Mouse (Mus musculus): ENCODE measurements around the gene Cfap126.

Gene Cfap126

DNA sequence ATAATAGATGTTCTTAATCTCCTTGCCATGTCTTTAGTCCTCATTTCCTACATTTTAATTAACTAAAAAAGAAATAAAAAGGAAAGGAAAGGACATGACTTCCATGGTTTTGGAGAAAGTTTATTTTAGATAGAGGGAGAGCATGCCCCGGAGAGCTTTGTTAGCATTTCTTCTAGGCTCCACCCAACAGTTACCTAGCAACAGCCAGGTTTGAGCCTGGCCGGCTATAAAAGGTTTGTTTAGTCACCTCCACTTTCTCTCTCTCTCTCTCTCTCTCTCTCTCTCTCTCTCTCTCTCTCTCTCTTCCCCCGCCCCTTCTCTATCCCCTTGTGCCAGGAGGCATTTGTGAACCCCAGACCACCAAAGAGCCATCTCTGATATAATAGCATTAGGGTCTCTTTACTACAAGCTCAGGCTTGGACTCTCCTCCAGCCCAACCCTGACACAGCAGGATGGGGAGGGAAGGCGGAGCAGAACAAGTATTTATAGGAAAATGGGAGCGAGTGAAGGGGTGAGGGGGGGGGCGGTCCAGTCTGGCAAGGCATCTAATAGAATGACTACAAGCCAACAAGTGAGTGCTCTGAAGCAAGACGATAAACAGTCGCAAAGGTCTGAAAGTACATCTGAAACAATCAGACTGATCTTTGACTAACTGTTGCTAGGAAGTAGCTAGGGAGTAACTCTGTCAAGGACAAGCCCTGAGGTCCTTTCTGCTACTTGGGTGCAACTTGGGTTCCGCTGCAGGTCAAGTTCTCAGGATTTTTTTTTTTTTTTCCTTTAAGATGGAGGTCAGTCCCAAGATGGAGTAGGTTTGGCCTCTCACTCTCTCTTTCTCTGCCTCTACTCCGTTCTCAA lies 17.4 kb upstream of the Cfap126 start:
- DNase-seq: no peak

DNA sequence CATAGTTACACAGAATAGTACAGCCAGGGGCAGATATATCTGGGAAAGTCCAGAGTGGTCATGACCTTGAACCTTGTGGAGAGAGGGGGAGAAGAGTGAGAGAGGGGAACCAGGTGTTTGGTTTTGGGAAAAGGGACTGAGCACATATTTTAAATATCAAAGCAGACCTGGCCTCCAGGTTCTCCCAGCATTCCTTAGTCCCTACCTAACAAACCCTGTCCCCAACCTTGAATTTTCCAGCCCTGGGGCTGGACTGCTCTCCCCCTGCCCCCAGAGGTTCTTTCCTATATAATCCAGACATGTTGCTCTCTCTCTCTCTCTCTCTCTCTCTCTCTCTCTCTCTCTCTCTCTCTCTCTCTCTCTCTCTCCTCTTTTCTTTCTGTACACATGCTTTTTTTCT lies 16.6 kb upstream of the Cfap126 start:
- DNase-seq: no peak

DNA sequence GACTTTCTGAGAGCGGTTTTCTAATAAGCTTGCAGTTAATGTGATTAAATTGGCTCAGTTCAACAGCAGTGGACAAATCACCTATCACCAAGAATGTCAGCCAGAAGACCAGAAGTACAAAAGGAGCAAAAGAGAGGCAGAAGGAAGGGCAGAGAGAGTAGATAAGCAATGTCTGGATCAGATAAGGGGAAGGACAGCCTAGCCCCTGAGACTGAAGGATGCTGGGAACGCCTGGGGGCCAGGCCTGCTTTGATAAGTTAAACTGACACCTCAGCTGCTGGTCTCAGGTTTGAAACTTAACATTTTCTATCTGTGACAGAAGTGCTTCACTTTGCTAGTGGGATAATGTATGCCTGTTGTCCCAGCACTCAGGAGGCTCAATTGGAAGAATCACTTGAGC lies 16.1 kb upstream of the Cfap126 start:
- DNase-seq: no peak

DNA sequence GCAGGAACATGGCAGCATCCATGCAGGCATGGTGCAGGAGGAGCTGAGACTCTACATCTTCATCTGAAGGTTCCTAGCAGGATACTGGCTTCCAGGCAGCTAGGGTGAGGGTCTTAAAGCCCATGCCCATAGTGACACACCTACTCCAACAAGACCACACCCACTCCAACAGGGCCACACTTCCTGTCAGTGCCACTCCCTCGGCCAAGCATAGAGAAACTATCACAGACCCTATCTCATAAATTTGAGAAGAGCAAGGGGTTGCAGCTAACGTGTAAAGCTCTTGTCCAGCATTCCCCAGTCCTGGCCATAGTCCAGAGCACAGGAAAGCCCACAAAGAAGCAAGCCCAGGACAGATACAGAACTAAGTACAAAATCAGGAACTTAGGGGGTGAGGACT lies 12.7 kb upstream of the Cfap126 start:
- no peak for DNase-seq

DNA sequence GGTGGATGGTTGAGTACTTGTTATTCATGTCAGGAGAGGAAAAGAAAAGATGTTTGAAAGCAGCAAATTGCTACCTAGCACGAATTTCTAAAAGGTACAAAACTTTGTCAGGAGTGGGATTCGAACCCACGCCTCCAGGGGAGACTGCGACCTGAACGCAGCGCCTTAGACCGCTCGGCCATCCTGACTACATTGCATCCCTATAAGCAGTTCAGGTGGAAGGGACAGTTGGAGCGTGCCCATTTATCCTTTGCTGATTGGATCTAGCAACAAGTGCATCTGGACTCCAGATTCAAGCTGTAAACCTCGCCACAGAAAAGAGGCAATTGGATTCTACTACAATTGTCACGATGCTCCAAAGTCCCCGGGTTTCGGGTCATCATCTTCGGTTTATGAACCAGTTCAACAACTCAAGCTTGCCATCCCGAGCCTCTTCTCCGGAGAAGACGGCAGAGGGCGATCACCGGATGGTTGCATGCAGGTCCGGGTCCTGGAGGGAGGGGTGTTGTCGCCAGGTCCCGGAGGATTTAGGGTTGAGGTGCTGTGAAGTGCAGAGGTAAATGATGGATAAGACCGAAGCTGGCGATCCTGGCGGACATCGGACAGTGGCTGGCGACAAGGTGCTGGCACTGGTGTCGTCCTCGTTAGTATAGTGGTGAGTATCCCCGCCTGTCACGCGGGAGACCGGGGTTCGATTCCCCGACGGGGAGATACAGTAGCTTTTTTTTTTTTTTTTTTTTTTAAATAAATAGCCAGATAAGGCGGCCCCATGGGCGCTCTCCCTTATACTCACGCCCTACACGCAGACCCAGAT lies 11.8 kb upstream of the Cfap126 start:
- peak; percentile 83 to 87 for DNase-seq

DNA sequence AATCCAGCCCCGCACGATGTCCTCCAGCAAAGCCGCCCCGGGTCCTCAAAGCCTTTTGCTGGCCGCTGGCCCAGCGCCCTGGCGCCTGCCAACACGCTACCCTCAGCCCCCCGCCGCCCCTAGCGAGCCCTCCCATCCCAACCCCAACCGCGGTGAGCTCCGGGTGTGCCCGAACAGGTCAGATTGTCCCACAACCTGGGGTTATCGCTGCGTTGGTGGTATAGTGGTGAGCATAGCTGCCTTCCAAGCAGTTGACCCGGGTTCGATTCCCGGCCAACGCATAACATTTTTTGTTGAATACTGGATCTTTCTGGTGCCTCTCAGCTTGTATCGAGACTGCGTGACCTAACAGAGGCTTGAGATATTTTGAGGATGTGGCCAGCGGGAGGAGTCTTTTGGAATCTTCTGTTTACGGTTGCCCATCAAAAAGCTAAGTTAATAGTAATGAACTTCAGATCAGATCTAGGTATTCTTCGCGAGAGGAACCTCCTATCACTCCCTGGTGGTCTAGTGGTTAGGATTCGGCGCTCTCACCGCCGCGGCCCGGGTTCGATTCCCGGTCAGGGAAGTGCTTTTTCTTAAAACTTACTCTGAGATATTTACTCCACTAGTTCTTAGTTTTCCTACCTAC lies 11.1 kb upstream of the Cfap126 start:
- DNase-seq: peak; percentile 82 to 89

DNA sequence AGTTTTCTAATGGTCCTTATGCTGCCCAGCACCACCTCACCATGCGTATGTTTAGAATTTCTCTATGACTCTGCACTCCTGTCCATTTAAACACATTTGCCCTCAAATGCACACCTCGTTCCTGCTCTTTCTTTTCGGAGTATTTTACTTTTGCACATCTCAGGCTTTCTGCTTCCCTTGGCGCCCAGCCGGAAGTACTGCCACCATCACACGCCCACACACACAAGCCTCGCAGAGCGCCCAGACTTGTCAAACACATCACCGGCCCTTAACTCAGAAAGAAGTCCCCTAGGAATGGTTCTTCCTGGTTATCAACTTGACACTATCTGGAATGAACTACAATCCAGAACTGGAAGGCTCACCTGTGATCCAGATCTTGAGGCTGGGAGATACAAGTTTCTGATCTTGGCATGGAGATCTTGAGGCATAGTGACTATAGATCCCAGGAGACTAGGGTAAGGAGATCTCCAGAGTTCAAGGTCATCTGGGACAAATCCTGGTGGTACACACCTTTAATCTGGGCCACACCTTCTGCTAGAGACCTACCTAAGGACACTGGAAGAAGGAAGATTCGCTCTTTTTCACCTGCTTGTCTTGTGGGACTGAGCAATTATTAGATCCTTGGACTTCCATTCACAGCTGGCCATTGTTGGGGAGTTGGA lies 10.4 kb upstream of the Cfap126 start:
- peak in 1 of 2 experiments; percentile 33 for DNase-seq

DNA sequence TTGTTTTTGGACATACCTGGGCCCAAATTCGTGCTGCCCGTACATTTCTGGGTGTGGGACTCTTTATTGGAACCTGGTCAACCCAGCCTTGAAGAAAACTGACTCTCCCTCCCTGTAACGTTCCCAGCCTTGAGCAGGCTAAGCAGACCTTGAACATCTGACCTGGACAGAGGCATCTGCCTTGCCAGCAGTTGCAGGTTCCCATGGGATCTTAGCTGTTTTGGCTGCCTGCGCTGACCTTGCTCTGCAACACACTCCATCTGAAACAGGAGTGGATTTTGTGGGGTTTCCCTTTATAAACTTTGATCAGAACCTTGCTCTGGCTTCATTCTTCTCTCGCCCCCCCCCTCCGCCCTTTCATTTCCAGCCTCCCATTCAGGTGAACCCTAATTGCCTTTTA lies 8.5 kb upstream of the Cfap126 start:
- no peak for DNase-seq

DNA sequence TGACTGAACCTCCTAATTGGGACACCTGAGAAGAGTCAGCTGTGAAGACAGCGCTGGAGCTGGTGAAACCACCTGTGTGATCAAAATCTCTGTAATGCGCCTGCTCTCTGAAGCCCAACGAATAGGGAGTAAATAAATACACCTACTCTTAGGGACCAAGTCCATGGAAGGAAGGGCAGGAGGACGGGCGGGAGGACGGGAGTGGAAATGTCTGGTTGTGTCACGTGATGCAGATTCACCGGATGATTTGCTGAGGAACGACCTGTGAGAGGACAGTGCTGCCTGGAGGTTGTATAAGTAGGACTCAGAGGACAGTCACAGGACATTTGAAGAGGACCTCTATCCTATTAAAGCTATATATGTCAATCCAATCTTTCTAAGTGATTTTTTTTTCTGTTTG lies 4.1 kb upstream of the Cfap126 start:
- DNase-seq: peak; percentile 43

DNA sequence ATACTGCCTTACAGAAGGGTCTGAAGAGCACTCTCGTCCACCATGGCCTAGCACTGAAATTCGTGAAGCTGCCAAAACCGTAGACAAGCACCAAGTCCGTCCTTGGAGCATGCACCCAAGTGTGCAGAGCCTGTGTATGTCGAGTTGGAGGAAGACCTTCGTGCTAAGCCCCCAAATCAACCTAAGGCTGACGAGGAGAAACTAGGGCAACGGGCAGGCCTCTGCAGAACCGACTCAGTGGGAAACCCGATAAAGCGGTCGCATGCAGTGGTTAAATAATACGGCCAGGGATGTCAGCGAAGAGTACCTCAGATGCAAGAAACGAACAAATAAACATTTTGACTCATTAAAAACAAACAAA lies 3.1 kb upstream of the Cfap126 start:
- no peak for DNase-seq

DNA sequence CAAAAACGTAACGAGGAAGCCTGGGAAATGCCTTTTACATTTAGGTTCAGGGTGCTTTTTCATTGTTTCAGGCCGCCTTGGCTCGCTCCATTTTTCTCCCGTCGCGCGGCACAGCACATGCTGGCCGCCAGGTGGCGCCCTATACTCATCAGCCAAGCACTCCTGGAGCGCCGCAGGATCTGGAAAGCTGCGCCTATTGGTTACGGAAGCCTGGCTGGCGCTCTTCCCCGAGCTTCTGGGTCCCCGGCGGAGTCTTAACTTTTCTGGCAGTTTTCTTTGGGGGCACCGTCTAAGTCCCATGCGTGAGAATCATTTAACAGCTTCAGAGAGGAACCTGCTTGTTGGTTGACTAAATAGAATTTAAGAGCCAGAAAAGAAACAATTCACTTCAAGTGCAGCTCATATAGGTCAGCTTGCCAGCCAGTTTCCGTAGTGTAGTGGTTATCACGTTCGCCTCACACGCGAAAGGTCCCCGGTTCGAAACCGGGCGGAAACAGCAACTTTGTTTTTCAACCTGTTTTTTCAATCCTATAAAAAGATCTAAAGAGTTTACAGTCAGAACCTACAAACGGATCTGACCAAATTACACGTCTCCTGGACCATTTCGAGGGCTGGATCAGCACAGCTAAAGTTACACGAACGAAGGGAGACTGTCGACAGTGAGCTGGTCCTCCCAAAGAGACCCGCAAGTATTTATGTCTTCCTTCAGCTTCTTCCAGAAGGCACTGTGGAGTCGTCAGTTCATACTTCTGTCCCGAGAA lies 2.5 kb upstream of the Cfap126 start:
- DNase-seq: peak; percentile 94 to 95

DNA sequence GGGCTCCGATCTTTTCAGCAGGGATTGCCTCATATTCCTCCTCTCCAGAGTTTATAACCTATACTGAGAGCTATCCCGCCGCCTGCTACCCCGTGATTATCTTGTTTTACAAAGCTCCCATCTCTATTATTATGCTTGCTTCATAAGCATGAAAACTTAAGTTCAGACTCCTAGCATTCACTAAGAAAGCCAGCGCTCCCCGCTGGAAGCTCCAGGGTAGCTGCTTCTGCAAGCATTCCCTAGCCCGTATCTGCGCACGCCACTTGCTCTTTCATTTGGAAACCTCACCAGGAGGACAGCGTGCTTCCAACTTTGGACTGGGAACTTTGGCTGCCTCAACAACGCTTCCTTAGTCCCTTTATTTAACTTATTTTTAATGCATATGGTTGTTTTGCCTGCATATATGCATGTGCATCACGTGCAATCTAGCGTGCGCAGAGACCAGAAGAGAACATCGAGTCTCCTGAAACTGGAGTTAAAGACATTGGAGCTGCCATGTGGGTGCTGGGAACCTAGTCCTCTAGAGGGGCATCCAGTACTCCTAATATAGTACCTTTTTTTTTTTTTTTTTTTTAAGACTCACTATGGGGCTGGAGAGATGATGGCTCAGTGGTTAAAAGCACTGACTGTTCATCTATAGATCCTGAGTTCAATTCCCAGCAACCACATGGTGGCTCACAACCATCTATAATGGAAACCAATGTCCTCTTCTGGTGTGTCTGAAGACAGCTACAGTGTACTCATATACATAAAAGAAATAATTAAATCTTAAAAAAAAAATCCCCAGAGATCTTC lies 1.7 kb upstream of the Cfap126 start:
- DNase-seq: peak; percentile 57 to 74

DNA sequence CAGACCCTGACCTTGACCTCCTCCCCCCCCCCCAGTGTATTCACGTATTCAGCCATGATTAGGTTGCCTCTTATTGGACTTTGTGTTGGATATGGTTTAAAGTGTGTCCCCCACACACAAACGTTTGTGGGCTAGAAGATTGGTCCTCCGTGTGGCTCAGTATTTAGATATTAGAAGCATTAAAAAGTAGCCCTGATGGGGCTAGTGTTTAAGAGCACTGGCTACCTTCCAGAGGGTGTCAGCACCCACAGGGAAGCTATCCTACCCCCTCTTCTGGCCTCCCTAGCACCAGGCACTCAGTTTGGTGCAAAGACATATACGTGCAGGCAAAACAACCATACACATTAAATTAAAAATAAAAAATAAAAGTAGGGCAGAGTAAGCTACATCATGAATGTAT lies 732 bp upstream of the Cfap126 start:
- DNase-seq: no peak

DNA sequence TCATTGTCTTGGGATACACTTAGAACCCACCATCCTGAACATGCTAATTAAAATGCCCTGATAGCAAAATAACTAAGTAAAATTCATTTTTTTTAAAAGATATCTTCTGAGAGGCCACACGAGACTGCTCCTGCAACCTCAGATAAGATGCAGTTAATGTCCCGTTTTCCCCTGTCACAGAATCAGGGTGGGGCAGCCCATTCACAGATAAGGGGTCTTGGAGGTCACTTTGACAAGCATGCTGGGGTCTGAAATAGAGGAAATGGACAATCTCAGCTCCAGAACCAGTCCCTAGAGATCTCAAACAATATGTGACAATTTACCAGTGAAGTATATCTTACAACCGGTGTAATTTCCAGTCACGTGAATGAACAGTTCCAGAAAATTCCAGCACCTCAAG lies 2.6 kb downstream of the Cfap126 start:
- no peak for DNase-seq

DNA sequence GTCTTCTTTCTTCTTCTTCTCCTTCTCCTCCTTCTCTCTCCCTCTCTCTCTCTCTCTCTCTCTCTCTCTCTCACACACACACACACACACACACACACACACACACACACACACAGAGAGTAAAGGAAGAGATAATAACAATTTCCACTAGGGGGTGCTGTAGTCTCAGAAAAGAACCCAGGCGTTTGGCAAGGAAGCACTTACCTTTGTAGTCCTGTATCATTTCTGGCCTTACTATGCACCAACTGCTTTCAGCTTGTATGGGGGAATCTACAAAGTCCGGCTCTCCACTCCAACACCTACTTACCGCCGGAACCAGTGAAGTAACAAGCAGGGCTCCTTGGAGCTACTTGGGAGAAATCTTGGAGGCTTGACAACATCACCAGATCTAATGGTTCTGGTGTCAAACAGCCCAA lies 4.6 kb downstream of the Cfap126 start:
- DNase-seq: peak; percentile 63 to 75

DNA sequence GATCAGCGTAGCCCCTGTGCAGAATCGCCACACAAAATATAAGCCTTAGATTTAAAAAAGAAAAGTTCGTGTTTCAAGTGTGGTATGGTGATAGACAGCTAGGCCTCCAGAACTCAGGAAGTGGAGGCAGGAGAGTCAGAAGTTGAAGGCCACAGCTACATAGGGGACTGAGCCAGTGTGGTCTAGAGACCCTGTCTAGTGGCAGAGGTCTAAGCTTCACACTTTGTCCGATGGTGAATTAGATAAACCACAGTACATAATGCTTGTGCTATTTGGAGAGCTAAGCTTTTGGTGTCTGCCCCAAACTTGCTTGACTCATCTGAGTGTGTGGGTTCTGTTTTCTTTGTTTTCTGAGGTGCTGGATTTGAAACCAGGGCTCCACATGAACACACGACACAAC lies 5.3 kb downstream of the Cfap126 start:
- no peak for DNase-seq

DNA sequence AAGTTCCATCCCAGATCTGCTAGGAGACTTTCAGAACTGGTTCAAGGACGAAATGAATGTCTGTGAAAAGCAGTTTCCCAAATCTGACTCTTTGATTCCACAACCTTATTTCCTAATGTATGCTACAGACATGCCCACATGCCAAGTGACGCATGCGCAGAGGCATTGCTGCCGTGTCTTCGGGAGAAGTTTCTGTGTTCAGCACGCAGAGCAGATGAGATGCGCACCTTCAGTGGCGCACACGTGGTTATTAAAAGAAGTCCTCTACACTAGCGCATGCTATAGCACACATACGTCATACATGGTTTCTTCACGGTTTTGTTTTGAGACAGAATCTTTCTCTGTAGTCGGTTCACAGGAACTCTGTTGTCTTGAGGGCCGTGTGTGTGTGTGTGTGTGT lies 5.7 kb downstream of the Cfap126 start:
- no peak for DNase-seq

DNA sequence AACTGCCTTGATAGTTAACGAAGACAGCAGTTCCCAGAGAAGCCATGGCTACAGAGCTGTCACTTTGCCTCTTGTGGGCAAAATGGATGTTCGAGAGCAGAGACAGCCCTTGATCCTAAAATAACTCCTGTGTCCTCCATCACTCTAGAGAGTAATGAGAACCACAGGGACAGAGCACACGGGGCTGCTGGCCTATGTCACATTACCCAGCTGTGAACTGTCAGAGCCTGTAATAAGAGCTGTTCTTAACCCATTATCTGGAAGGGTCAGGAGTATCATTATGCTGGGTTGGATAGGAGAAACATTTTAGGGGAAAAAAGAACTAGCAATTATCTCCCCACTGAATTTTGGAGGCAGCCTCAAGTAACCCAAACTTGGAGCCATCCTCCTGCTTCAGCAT lies 7.2 kb downstream of the Cfap126 start:
- DNase-seq: no peak

DNA sequence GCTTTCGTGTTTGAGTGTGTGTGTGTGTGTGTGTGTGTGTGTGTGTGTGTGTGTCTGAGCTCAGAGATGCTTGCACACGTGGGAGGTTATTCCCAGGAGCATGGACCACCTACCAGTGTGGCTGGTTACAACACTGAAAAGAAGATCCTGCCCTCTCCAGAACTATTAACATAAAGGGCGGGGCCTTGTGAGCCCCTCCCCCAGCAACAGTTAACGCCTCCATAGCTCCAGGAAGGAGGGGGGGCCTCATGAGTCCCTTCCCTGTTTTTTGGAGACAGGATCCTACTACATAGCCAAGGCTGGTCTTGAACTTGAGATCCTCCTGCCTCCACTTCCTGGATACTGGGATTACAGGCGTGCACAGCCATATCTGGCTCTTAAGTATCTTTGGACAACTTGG lies 8.1 kb downstream of the Cfap126 start:
- no peak for DNase-seq

DNA sequence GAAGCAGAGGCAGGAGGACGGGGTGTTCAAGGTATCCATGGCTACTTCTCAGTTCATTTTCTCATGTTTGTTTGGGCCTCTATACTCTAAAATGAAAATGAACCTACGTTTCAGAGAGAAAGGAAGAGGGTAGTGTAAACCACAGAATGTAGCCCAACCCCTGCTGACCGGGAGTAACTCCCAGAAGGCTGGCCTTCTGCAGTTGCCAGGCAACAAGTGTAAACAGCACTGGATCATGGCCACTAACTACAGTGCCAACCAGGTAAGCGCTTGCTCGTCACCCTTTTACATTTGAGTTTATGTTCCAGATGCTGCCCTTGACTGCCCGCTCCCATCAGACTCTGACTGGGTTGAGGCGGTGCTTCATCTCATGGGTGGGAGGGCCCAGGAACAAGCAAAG lies 9.2 kb downstream of the Cfap126 start:
- DNase-seq: peak; percentile 71 to 74

DNA sequence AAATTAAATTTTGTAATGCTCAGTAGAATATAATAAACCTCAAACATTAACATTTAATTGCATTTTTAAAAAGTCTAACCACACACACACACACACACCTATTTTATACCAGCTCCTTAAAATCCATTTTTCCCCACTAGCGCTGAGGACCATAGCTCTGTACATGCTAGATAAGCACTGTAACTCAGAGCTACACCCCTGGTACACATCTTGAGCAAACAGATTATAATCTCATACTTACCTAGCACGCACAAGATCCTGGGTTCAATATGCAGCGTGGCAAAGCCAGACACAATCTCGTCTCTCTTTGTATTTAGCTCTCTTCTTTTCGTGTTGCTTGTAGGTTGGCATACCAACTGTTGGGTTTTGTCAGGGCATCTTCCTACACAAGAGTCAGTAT lies 10.7 kb downstream of the Cfap126 start:
- DNase-seq: no peak

DNA sequence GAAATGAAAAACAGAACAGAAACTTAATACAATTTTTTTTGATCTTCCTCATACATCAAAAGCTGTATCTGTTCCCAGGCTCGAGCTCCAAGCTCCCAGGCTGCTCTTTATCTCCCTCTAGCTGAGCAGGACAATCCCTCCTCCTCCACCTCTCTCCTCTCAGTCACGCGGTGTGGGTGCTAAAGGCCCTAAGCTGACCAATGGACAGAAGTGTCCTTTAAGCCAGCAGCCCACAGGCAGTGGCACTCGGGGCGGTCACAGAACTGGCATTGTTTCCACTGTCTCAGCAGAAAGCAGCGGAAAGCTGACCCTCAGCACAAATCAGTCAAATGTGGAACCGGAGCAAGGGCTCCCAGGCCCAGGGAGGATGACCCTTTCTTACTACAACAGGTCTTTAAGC lies 15.5 kb downstream of the Cfap126 start:
- DNase-seq: peak; percentile 84 to 93
